Mouse (Mus musculus) thymus, postnatal 10 days (tissue): Measurements from ENCODE around the gene Slc6a9.

Source experiments
- DNase-seq, 2 experiments: peaks; one replicate each; pipeline ENCODE4 v3.0.0; 2021; ENCODE audit warnings: low spot score in 2 of 2

Slc6a9 gene

DNA sequence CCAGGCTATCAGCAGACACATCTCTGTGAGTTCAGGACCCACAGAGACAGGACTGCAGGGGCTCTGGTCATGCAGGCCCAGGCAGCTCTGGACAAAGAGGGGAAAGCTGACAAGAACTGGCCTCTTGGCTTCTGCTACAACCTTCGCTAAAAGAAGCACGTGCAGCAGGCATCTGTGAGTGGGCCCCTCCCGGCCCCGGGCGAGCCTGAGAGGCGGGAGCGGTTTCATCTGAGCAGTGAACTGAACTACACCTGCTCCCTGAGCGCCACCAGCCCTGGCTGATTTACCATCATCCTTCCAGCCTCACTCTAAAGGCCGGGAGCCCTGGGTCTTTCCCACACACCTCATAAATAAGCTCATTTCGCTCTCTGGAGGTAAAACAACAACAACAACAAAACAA lies 44.0 kb downstream of the Slc6a9 start:
- DNase-seq, result peak; percentile 62 to 66

DNA sequence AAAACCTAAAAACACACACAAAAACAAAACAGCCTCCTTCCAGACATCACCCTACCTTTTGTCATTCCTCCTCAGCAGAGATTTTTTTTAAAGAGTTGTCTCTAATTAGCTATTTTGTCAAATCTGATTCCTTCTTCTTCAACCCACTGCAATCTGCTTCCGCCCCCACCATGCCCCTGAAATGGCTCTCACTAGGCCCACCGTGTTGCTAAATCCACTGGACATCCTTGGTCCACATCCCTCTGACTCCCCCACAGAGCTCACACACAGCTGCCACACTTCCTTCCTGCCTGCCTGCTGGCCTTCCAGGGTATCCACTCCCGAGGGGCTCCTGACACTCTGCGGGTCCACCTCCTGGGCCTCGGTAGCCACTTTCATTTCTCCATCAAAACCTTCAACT lies 44.4 kb downstream of the Slc6a9 start:
- no peak for DNase-seq

GRCm38 (mm10) chr4:117882701-117883691 lies 48.7 kb downstream of the Slc6a9 start, which contains the start of gene B4galt2:
B4galt2 (minus strand) TSS chr4:117883487.
- peak; percentile 27 to 31 for DNase-seq

DNA sequence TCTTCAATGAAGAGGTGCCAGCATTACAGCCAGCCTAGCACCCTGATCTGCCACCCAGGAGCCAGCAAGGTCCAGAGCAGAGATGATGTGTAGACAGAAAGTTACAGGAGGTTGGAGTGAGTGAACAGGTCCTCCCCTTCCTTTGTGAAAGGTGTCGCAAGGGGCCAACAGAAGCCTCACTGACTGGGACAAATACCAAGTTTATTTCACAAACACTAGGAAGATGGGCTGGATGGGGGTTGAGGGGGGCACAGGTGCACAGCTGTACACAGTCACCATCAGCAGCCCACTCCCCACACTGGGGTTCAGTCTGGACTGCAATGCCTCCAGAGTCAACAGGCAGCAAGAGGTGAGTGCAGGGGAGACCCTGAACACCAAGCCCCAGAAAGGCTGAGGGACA lies 49.8 kb downstream of the Slc6a9 start:
- DNase-seq, result no peak

DNA sequence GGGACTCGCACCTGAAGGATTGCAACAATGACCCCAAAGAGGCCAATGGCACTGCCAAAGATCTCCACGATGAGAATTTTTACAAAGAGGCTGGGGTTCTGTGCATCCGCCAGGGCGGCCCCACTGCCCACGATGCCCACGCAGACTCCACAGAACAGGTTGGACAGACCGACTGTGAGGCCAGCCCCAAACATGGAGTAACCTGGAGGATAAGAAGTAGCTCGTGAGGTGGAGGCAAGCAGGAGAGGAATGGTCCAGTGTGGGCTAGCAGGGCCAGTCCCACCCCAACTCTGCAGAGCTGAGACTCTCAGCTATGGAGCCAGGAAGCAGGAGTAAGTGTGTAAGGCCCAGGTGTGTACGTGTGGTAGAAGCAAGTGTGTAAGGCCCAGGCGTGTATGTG lies 50.8 kb downstream of the Slc6a9 start:
- DNase-seq, result no peak

- no peak for DNase-seq
These were observed 51.7 kb downstream of the Slc6a9 start for GRCm38 (mm10) chr4:117885994-117886393.

DNA sequence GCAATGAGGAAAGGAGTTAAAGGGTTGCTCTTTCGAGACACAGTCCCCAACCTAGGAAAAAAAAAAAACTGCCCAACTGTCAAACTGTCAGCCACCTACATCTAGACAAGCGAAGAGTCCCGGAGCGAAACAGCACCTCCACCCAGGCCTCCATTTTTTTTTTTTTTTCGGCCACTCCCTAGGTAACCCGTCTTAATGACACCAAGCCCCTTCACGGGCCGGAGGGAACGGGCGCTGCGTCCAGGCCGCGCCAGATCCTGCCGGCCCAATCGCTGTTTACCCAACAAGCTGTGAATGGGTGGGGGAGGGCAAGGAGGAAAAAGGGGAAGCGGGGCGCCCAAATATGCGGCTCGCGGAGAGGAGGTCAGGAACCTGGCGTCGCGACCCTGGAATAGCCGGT lies 52.3 kb downstream of the Slc6a9 start:
- DNase-seq, result no peak

GRCm38 (mm10) chr4:117887133-117887532 lies 52.8 kb downstream of the Slc6a9 start, which contains the start of gene Atp6v0b:
Atp6v0b (minus strand) TSS chr4:117887333.
- DNase-seq, result peak; percentile 87 to 91

DNA sequence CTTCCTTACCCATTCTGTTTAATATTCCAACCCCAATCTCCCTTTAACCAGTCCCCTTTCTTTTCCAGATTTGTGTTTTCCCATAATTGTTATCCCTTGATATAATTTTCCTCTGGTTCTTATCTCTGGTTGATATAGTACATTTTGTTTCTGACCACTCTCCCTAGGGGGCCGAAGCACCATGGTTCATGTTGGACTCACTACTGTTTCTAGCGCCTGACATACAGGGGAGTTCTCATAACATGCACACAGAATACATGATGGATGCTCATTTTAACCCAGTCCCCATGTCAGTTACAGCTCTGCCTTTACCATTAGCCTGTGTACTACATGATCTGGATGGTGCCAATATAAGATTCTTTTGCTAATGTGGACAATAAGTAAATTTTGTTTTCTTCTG lies 53.6 kb downstream of the Slc6a9 start:
- no peak for DNase-seq

- DNase-seq, result no peak
These were observed 55.2 kb downstream of the Slc6a9 start for GRCm38 (mm10) chr4:117889471-117889870.

DNA sequence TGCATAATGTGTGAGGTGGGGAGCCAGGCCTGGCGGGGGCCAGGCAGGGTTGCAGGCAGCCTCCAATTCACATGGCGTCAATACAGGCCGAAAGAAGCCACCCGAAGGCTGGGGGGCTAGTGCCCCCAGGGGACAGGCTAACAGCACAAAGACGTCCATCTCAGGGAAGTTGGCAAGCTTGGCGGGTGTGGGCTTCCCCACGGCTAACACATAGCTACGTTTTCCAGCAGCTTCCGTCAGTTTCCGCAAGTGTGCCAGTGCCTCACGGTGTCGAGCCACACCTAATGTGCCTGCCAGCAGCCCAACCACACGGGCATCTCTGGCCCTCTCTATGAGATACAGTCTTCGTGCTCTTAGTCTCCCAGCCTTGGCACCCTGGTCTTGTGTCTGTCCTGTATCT lies 55.7 kb downstream of the Slc6a9 start:
- DNase-seq, result no peak

- DNase-seq, result no peak
These were observed 56.4 kb downstream of the Slc6a9 start for GRCm38 (mm10) chr4:117890750-117891149.

DNA sequence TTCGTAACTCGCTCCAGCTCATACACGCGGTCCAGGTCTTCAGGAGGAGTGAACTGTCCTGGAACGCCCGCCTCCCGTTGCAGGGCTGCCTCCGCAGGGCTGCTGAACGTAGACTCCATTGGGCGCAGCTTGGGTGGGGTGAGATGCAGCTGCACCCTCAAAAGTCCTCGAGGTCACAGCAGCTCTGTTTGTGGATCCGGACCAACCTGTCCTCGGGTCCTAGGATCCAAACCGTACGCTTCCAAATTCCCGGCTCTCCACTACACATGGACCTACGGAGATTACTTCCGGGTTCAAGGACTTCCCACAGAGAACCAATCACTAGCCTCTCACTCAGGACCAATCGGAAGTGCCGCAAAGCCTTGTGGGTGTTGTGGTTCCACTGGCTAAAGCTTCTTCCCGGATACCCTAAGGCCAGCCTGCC lies 57.4 kb downstream of the Slc6a9 start, which contains the start of gene Dph2:
Gene Dph2 (minus strand): TSS at position 295 of the 424 bp plus-strand sequence.
- peak; percentile 56 to 73 for DNase-seq

DNA sequence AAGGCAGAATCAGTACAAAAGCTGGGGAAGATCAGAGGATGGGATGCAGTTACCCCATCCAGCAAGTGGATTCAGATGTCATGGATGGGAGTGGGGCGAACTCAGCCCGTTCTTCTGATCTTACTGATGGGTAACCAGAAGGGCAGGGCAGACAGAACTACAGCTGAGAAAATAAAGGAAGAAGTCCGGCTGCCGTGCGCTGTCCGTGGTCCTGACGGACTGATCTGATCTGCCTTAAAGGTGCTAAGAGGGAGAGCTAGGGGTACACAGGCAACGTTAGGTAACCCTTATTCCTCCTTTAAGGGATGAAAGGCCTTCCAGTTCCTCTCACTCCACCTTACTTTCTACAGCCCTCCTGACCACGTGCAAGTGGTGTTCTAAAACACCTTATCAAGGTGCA lies 59.1 kb downstream of the Slc6a9 start:
- DNase-seq, result peak in 1 of 2 experiments; percentile 64

- no peak for DNase-seq
These were observed 60.3 kb downstream of the Slc6a9 start for GRCm38 (mm10) chr4:117894601-117895000.

DNA sequence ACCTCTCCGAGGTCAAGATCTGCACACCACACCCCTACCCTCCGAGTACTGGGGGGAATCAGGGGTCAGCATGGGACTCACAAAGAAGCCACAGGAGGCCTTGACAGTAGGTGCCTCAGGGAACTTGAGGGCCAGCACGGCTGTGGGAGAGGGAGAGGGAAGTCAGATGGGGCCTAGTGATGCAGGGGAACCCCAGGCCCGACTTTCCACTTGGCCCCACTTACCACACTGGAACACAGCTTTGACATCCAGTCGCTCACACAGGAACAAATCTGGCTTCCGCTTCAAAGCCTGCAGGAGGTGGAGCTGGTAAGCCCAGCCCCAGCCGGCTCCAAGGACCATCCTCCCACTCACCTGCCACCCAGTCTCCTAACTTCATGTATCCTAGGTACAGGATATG lies 61.0 kb downstream of the Slc6a9 start:
- DNase-seq, result no peak

- DNase-seq, result no peak
These were observed 61.7 kb downstream of the Slc6a9 start for GRCm38 (mm10) chr4:117896031-117896430.

DNA sequence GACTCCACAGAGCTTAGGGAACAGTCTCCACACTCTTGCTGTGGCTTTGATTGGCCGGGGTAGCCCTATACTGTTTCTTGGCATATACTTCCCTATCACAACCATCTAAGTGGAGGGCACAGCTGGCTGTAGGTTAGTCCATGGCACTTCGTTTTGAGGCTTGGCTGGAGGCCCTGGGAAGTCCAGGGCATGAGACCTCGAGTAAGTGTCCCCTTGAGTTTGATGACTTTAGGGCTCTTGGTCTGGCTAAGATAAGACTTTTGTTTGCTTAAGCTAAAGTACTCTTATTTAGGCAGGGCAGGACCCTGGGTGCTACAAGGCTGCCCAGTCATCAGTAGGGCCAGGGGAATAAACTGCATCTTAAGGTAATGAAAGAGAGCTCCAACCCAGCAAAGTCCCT lies 63.8 kb downstream of the Slc6a9 start:
- DNase-seq, result no peak

DNA sequence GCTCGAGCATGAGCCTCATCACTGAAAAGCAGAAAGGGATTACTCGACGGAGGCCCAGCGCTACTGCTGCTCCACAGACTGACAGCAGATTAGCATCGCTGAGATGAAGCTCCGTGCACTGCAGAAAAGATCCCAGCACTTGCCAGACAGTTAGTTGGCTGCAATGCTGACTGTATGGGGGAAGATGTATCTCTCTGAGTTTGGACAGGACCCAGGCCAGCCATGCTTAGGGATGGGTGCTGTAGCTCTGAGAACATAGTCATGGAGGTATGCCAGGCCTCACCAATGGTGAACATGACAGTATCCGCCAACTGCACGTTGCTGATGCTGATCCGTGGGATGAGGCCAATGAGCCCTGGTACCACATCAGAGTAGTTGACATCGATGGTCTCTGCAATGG lies 69.8 kb downstream of the Slc6a9 start:
- DNase-seq, result no peak

DNA sequence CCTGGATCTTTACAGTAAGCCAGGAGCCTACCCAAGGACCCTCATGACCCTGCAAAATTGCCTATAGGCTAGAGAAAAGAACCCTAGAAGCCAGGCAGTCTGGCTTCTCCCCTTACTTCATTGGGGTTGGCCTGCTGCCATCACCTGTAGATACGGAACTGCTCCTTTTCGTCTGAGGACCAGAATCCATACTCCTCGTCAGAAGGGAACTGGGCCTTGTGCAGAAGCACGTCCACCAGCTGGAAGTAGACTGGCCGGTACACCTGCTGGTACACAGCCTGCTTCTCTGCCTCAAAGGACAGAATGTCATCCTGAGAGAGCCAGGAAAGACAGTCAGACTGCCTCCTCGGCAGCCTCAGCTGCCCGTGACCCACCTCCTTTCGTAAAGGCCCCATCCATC lies 70.5 kb downstream of the Slc6a9 start:
- no peak for DNase-seq

- DNase-seq, result no peak
These were observed 71.9 kb downstream of the Slc6a9 start for GRCm38 (mm10) chr4:117906196-117906595.

- DNase-seq, result no peak
These were observed 74.6 kb downstream of the Slc6a9 start for GRCm38 (mm10) chr4:117908834-117909453.

DNA sequence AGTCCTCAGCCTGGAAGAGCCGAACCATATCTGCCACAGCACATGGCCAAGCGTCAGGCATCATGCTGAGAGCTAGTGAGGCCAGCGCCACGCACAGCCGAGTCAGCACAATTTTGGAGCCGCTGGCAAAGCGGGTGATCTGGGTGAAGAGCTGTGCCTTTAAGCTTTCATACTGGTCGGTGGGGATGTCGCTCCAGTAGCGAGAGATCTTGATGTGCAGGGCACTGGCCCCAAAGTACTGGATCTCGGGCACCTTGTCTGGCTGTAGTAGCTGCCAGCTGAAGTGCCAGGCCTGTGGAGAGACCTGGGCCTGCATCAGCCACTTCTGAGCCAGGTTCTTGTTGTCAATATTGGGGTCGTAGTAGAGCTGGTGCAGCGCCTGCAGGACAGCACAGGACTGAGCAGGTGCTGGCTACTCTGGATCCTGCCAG lies 77.8 kb downstream of the Slc6a9 start:
- no peak for DNase-seq
